Mouse (Mus musculus) E14TG2a.4 (cell line): ENCODE measurements around the gene L3mbtl3.

ENCODE experiments used
- CTCF ChIP-seq: conservative IDR thresholded peaks from 2 replicates; pipeline ENCODE4 v1.5.1; 2014; ENCODE audit warnings: low read length
- NANOG ChIP-seq: IDR thresholded peaks from 2 replicates; pipeline ENCODE4 v1.6.1; 2014; ENCODE audit warnings: borderline replicate concordance, low read length, mixed read lengths
- POU5F1 ChIP-seq: IDR thresholded peaks from 2 replicates; pipeline ENCODE4 v1.6.1; 2014; ENCODE audit warnings: low read length, borderline replicate concordance

- no peak for TF ChIP-seq CTCF
- TF ChIP-seq POU5F1: no peak
- TF ChIP-seq NANOG: no peak
These were observed 29.9 kb downstream of the L3mbtl3 start for GRCm38 (mm10) chr10:26345879-26346278.
